Mouse (Mus musculus) CD4-positive, CD25-positive, alpha-beta regulatory T cell, adult 4 months (primary cell): ENCODE results near the gene Phactr3. TPM values are rescaled to one million over a fixed set of nuclear protein-coding genes. Genes with fewer than 3 reads are reported as not detected.

Source experiments
- ATAC-seq: one replicate; pipeline ENCODE4 v1.8.0; 2017
- polyA plus RNA-seq, 2 experiments: library from polyadenylated mRNA; unstranded; fragments of 100-300 nt; shearing (Covaris generic); gene quantifications; one replicate each; pipeline ENCODE4 v1.2.1; 2017

Phactr3 gene
- polyA plus RNA-seq, 2 experiments from 2014 or later, result 0.28 TPM; not detected in 1

- no peak for ATAC-seq
Observed at GRCm38 (mm10) chr2:178264389-178264788, 145.6 kb downstream of the Phactr3 start.

- no peak for ATAC-seq
Observed at GRCm38 (mm10) chr2:178265454-178265853, 146.7 kb downstream of the Phactr3 start.

- no peak for ATAC-seq
Observed at GRCm38 (mm10) chr2:178270794-178271193, 152.0 kb downstream of the Phactr3 start.

GRCm38 (mm10) chr2:178272350-178272749, 153.6 kb downstream of the Phactr3 start:
- no peak for ATAC-seq

- ATAC-seq, result no peak
Observed at GRCm38 (mm10) chr2:178274126-178274525, 155.4 kb downstream of the Phactr3 start.

- ATAC-seq, result no peak
Observed at GRCm38 (mm10) chr2:178277206-178277605, 158.4 kb downstream of the Phactr3 start.

- ATAC-seq, result no peak
Observed at GRCm38 (mm10) chr2:178281183-178281582, 162.4 kb downstream of the Phactr3 start.

GRCm38 (mm10) chr2:178287285-178287684, 168.5 kb downstream of the Phactr3 start:
- ATAC-seq, result no peak

- ATAC-seq, result no peak
Observed at GRCm38 (mm10) chr2:178288666-178289065, 169.9 kb downstream of the Phactr3 start.

- no peak for ATAC-seq
Observed at GRCm38 (mm10) chr2:178303453-178304187, 184.8 kb downstream of the Phactr3 start.

- ATAC-seq, result no peak
Observed at GRCm38 (mm10) chr2:178304188-178304529, 185.4 kb downstream of the Phactr3 start.

- no peak for ATAC-seq
Observed at GRCm38 (mm10) chr2:178304669-178305068, 185.9 kb downstream of the Phactr3 start.

GRCm38 (mm10) chr2:178313539-178313938, 194.8 kb downstream of the Phactr3 start:
- ATAC-seq, result no peak

- ATAC-seq, result no peak
Observed at GRCm38 (mm10) chr2:178316281-178316680, 197.5 kb downstream of the Phactr3 start.

GRCm38 (mm10) chr2:178319766-178320165, 201.0 kb downstream of the Phactr3 start:
- no peak for ATAC-seq

GRCm38 (mm10) chr2:178321271-178321670, 202.5 kb downstream of the Phactr3 start:
- ATAC-seq, result no peak

GRCm38 (mm10) chr2:178324410-178324809, 205.6 kb downstream of the Phactr3 start:
- no peak for ATAC-seq

- no peak for ATAC-seq
Observed at GRCm38 (mm10) chr2:178324818-178325217, 206.0 kb downstream of the Phactr3 start.

GRCm38 (mm10) chr2:178326067-178326466, 207.3 kb downstream of the Phactr3 start:
- ATAC-seq, result no peak

GRCm38 (mm10) chr2:178326750-178327465, 208.1 kb downstream of the Phactr3 start:
- no peak for ATAC-seq

GRCm38 (mm10) chr2:178327466-178328040, 208.8 kb downstream of the Phactr3 start:
- peak; percentile 62 for ATAC-seq

GRCm38 (mm10) chr2:178329551-178329950, 210.8 kb downstream of the Phactr3 start:
- no peak for ATAC-seq

GRCm38 (mm10) chr2:178329986-178330385, 211.2 kb downstream of the Phactr3 start:
- ATAC-seq, result no peak

- ATAC-seq, result no peak
Observed at GRCm38 (mm10) chr2:178337878-178338277, 219.1 kb downstream of the Phactr3 start.
